Mouse (Mus musculus) limb, embryonic 10.5 days (tissue): ENCODE results near the gene Ttll3. TPM values are rescaled to one million over a fixed set of nuclear protein-coding genes. Genes with fewer than 3 reads are reported as not detected.
A peak's percentile ranks its signal among the peaks of the same experiment; 100 is the strongest.

ENCODE experiments used
- DNase-seq: peaks from one replicate; pipeline ENCODE4 v3.0.0-alpha.2; 2017; ENCODE audit warnings: low spot score
- H3K27ac ChIP-seq: fragments of 300-500 bp; sonication (generic); 2 replicates; pipeline ENCODE4 v1.5.1; 2016; ENCODE audit warnings: mild to moderate bottlenecking
- H3K27me3 ChIP-seq: fragments of 300-500 bp; sonication (generic); 2 replicates; pipeline ENCODE4 v1.6.1; 2016; ENCODE audit warnings: low read depth, mild to moderate bottlenecking; ENCODE audit not compliant: poor library complexity, severe bottlenecking
- H3K36me3 ChIP-seq: fragments of 300-500 bp; sonication (generic); 2 replicates; pipeline ENCODE4 v1.6.1; 2016; ENCODE audit warnings: mild to moderate bottlenecking, moderate library complexity
- H3K4me1 ChIP-seq: fragments of 300-500 bp; sonication (generic); 2 replicates; pipeline ENCODE4 v1.6.1; 2016
- H3K4me3 ChIP-seq: fragments of 300-500 bp; sonication (generic); 2 replicates; pipeline ENCODE4 v1.5.1; 2016; ENCODE audit warnings: mild to moderate bottlenecking, moderate library complexity
- H3K9me3 ChIP-seq: fragments of 300-500 bp; sonication (generic); replicated peaks from 2 replicates; pipeline ENCODE4 v1.6.1; 2016; ENCODE audit warnings: mild to moderate bottlenecking
- WGBS: fragments of 180-500 bp; shearing (Covaris S2); methylation state at CpG from one replicate; pipeline ENCODE4 v1.1.7; 2016; 5-methylcytosine and 5-hydroxymethylcytosine counted together
- polyA plus RNA-seq: library from polyadenylated mRNA; unstranded; fragments of >200 nt; fragmentation: Nextera tagmentation; extraction: Ambion mirVana; gene quantifications from 2 replicates; pipeline ENCODE4 v1.2.1, GENCODE M21; 2016

Gene Ttll3
- polyA plus RNA-seq, 1 experiment from 2014 or later, result 4.1 TPM

DNA sequence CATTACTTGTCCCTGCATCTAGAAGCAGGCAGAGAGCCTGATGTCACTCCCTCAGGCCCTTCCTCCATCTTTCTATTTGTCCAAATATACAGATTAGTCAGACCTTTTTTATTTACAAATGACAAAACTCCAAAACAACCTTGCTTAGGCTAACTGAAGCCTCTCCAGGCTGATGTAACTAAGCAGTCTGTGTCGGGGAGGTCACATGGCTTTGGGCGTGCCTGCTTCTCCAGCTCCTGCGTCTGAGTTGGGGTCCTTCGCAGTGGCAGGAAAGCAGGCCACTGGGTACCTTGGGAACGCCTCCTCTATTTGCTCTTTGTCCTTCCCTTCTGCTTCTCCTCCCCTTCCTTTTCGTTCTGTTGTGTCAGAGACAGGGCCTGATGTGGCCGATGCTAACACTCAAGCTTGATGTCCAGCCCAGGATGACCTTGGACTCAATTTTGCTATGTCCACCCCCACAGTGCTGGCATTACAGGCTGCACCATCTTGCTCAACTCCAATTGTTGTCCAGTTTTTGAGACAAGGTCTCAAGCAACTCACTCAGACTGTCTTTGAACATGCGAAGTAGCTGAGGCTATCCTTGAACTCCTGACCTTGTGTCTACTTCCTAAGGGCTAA, 24.4 kb upstream of the Ttll3 start:
- H3K36me3 ChIP-seq, result peaks cover 27% of the 10 kb centered on the region
- no peaks in the 10 kb centered on the region for H3K4me1 ChIP-seq
- 69% methylated on average over 8 of the region's 8 CpGs for WGBS
- no peak overlapping the region for H3K4me3 ChIP-seq
- H3K27me3 ChIP-seq, result no peaks in the 10 kb centered on the region
- H3K9me3 ChIP-seq, result no peaks in the 10 kb centered on the region
- no peak for DNase-seq
- H3K27ac ChIP-seq, result no peak overlapping the region

DNA sequence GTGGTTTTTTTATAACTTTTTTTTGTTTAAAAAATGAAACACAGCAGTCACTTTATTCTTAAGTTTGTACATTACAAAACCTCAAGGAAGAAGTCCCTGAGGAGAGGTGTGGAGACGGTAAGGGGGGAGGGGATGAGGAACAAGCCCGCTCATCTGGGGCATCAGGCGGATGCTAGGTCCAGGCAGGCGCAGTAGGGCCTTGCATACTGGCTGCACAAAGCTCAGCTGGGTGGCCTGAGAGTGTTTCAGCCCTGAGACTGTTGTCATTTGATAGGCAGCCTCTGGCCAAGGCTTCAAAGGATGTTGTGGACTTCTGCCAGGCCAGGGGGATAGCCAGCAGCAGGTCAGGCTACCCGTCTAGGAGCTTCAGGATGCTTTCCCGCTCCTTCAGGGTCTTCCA, 22.4 kb upstream of the Ttll3 start:
- no peak for DNase-seq
- no peaks in the 10 kb centered on the region for H3K4me1 ChIP-seq
- WGBS, result 86% methylated on average over 6 of the region's 6 CpGs
- no peaks in the 10 kb centered on the region for H3K27me3 ChIP-seq
- H3K36me3 ChIP-seq, result peaks cover 47% of the 10 kb centered on the region
- H3K4me3 ChIP-seq, result no peak overlapping the region
- no peaks in the 10 kb centered on the region for H3K9me3 ChIP-seq
- no peak overlapping the region for H3K27ac ChIP-seq

DNA sequence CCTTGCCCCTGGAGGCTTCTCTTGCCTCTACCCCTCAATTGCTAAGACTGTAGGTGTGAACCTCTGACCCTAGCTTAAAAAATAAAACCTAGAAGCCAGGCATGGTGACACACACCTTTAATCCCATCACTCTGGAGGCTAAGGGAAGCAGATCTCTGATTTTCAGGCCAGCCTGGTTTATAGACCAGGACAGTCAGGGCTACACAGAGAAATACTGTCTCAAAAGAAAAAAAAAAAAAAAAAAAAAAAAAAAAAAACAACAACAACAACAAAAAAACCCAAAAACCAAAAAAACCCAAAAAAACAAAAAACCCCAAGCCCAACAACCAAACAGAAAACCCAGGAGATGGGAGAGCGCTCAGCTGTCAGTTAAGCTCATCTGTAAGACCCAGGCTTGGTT, 21.5 kb upstream of the Ttll3 start:
- H3K36me3 ChIP-seq, result peaks cover 56% of the 10 kb centered on the region

DNA sequence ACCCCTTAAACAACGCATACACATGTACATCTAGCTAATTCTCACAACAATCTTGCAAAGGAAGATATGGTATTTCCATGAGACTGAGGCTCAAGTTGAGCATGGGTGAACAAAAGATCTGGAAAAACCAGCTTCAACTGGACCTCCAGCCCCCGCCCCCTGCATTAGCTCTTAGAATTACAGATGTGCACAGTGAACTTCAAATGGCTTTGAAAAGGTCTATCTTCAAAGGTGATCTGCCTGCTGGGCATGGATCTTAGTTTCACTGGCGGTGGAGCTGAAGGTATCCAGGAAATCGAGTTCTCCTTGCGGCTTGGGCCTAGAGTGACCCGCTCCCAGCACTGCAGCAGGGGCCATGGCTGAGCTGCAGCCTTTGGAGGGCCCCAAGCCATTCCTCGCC, 20.9 kb upstream of the Ttll3 start:
- WGBS, result 91% methylated on average over 7 of the region's 7 CpGs
- H3K36me3 ChIP-seq, result peaks cover 62% of the 10 kb centered on the region
- H3K27ac ChIP-seq, result no peak overlapping the region

More for the DNA sequence above, 21.5 kb upstream of the Ttll3 start:
- Histone ChIP-seq H3K27ac (no peak overlapping the region), H3K9me3 (no peaks in the 10 kb centered on the region), H3K27me3 (no peaks in the 10 kb centered on the region), H3K4me3 (no peak overlapping the region), H3K4me1 (no peaks in the 10 kb centered on the region)
- no peak for DNase-seq
- 100% methylated on average over 1 of the region's 1 CpGs for WGBS

DNA sequence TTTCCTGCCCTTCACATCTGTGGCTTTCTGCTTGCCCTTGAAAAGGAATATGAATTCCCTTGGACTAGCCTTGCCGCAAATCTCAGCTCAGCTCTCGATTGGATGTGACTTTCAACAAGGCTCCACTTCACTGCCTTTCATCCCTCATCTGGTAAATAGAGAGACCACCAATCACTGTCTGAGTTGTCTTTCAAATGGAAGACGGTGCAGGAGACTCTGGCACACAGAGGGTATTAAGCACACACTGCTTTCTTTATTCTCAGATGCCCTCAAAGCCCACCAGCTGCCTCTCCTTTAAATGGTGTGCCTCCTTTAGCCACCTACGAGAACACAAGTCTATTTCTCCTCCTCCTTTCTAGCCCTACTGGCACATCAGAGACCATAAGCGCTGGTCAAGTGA, 20.5 kb upstream of the Ttll3 start:
- no peak for DNase-seq
- WGBS, result 90% methylated on average over 5 of the region's 5 CpGs
- no peak overlapping the region for H3K27ac ChIP-seq
- peaks cover 66% of the 10 kb centered on the region for H3K36me3 ChIP-seq
- H3K27me3 ChIP-seq, result no peaks in the 10 kb centered on the region
- H3K4me3 ChIP-seq, result no peak overlapping the region
- H3K4me1 ChIP-seq, result no peaks in the 10 kb centered on the region
- no peaks in the 10 kb centered on the region for H3K9me3 ChIP-seq

More for the DNA sequence above, 20.9 kb upstream of the Ttll3 start:
- H3K9me3 ChIP-seq, result no peaks in the 10 kb centered on the region
- no peaks in the 10 kb centered on the region for H3K4me1 ChIP-seq
- no peaks in the 10 kb centered on the region for H3K27me3 ChIP-seq
- H3K4me3 ChIP-seq, result no peak overlapping the region
- no peak for DNase-seq

DNA sequence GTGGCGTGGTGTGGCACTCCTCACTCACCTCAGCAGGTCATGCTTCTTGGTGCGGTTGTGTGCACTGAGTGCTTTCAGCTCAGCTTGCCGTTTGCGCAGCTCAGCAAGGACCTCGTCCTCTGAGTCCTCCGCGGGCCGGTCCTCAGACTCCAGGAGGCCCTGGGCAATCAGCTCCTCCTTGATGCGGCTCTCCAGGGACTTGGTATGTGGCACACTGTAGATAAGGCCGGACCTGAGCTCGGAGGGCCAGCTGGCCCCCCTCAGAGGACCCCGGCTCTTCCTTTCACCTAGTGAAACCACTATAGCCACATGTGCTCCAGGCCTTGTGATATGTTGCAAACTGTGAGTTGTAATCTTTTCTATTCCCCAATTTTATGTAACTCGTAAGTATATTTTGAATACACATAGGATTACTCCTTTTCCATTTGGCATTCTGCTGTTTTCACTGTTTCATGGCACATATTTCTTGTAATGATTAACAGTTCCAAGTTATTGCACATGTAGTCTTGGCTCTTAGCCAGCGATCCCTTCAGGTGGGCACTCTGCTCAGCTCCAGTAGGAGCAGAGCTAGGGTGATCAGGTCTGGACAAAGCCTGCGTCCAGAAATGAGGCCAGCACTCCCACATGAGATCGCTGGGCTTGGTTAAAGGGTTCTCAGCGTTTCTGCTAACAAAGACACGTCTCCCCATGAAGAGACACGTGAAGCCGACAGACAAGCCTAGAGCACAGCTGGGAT, 18.7 kb upstream of the Ttll3 start:
- Histone ChIP-seq H3K36me3 (peaks cover 84% of the 10 kb centered on the region), H3K27ac (no peak overlapping the region), H3K4me3 (no peak overlapping the region), H3K9me3 (no peaks in the 10 kb centered on the region), H3K27me3 (no peaks in the 10 kb centered on the region), H3K4me1 (no peaks in the 10 kb centered on the region)
- DNase-seq, result no peak
- 95% methylated on average over 20 of the region's 20 CpGs for WGBS

DNA sequence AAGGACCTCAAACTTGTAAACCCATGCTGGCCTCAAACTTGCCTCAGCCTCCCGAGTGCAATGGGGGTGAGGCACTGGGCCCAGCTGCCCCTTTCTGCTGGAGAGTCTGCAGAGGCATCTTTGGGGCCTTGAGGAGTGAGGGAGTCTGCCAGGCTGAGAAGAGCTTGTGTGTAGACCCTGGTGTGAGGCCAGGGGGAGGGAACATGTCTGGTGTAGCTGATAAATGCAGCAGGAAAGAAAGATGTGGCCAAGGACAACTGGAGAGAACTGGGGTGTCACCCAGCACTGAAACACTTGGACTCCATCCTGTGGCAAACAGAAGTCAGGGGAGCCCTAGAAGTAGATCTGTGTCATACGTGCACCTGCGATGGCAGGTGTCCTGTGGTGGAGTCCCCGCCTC, 15.6 kb upstream of the Ttll3 start:
- H3K36me3 ChIP-seq, result peaks cover 75% of the 10 kb centered on the region
- H3K4me1 ChIP-seq, result peaks cover 9% of the 10 kb centered on the region
- DNase-seq, result no peak
- no peaks in the 10 kb centered on the region for H3K27me3 ChIP-seq
- H3K9me3 ChIP-seq, result no peaks in the 10 kb centered on the region
- 92% methylated on average over 4 of the region's 4 CpGs for WGBS
- no peak overlapping the region for H3K4me3 ChIP-seq
- H3K27ac ChIP-seq, result no peak overlapping the region

DNA sequence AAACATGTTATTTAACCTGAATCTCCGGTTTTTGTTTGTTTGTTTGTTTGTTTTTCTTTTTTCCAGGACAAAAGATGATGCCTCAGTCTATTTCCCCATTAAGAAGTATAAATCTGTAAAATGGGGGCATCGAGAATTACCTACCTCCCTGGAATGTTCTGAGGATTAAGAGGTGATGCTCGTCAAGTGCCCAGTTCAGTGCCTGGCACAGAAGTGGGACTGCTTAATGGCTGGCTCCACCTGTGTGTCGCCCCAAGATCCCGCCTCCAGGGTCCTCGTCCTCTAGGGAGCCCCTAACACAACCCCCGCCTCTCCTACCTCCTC, 11.9 kb upstream of the Ttll3 start:
- Histone ChIP-seq H3K27ac (peak overlapping the region; percentile 100), H3K4me1 (peaks cover 19% of the 10 kb centered on the region), H3K36me3 (peaks cover 62% of the 10 kb centered on the region), H3K4me3 (peak overlapping the region; percentile 89), H3K27me3 (no peaks in the 10 kb centered on the region), H3K9me3 (no peaks in the 10 kb centered on the region)
- 11% methylated on average over 7 of the region's 7 CpGs for WGBS
- no peak for DNase-seq

DNA sequence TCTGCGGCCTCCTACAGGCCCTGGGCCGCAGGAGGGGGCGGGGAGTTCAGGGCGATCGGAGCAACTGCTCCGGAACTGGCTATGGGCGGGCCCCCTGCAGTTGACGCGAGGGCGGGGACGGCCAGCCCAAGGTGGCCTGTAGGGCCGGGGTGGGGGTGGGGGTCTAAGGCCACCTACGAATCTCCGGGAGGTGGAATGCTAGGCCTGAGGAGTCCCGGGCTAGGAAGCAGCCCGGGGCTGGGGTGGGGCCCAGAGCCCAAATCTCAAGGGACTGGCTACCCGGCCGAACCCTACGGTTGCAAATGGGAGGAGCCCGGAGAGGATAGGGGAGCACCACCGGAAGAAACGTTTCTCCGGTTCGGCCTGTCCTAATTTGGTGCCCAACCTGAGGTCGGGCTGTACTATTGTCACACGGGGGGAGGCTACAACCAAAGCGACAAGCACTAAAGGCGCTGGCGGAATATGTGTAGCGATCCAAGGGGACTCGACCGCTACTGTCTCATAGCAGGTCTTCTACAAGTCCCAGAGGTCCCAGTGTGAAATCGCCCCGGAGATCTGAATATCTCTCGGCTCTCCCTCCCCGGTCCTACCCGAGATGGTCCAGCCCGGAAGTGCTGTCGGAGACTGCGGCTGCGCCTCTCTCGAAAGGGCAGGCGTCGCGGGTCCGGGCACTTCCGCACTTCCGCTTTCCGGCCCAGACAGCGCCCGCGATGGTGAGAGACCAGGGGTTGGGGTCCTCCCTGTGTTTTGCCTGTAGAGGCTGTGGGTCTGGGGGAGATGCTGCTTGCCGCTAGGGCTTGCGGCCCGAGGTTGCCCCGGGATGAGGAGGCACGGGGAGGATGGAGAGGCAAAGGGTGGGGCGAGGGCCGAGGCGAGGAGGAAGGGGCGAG, 11.3 kb upstream of the Ttll3 start, which contains the start of the genes Tada3 and Arpc4:
TSS of gene Tada3 (minus strand) at position 388 of the 890 bp plus-strand sequence.
TSS of gene Arpc4 (plus strand) at position 620 of the 890 bp plus-strand sequence.
- Histone ChIP-seq H3K36me3 (peaks cover 62% of the 10 kb centered on the region), H3K4me3 (peak within 1 kb of the TSS; percentile 89), H3K27me3 (no peaks in the 10 kb centered on the region), H3K4me1 (peaks cover 19% of the 10 kb centered on the region), H3K27ac (peak within 1 kb of the TSS; percentile 100), H3K9me3 (no peaks in the 10 kb centered on the region)
- peak; percentile 95 for DNase-seq
- under 1% methylated on average over 60 of the region's 61 CpGs for WGBS

DNA sequence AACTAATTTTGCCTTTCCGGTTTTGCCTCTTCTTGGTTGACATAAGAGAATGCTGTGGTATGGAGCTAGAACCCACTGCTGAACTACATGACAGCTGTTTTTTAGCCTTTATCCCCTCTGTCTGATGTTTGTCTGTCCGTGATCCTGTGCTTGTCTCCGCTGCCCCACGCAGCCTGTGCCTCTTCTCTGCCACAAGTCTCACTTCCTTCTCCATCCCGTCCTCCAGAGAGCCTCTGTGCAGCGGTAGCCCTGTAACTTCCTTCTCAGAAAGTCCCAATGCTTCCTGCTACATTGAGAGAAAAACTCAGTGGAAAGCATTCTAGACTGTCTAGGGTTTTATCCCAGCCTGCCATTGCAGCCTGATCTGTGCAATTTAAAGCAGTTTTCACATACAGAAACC, 9.8 kb upstream of the Ttll3 start:
- Histone ChIP-seq H3K4me3 (peak overlapping the region; percentile 89), H3K27me3 (no peaks in the 10 kb centered on the region), H3K9me3 (no peaks in the 10 kb centered on the region), H3K4me1 (peaks cover 19% of the 10 kb centered on the region), H3K27ac (no peak overlapping the region), H3K36me3 (peaks cover 62% of the 10 kb centered on the region)
- WGBS, result 87% methylated on average over 6 of the region's 6 CpGs
- no peak for DNase-seq

DNA sequence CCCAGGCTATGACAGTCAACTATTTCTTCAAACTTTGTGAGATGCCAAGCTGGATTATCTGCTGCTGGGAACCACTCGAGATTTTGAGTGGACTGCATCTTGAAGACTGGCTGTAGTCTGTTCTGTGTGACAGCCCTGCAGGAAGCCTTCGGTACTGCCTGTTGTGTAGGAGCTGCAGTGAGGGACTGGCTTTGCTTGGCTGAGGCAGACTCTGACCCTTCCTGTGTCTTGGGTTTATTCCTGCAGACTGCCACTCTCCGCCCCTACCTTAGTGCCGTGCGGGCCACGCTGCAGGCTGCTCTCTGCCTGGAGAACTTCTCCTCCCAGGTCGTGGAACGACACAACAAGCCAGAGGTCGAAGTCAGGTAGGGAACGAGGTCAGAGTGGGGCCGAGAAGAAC, 8.6 kb upstream of the Ttll3 start:
- Histone ChIP-seq H3K9me3 (no peaks in the 10 kb centered on the region), H3K4me1 (peaks cover 19% of the 10 kb centered on the region), H3K27me3 (no peaks in the 10 kb centered on the region), H3K36me3 (peaks cover 62% of the 10 kb centered on the region), H3K27ac (no peak overlapping the region), H3K4me3 (no peak overlapping the region)
- 93% methylated on average over 11 of the region's 11 CpGs for WGBS
- no peak for DNase-seq

DNA sequence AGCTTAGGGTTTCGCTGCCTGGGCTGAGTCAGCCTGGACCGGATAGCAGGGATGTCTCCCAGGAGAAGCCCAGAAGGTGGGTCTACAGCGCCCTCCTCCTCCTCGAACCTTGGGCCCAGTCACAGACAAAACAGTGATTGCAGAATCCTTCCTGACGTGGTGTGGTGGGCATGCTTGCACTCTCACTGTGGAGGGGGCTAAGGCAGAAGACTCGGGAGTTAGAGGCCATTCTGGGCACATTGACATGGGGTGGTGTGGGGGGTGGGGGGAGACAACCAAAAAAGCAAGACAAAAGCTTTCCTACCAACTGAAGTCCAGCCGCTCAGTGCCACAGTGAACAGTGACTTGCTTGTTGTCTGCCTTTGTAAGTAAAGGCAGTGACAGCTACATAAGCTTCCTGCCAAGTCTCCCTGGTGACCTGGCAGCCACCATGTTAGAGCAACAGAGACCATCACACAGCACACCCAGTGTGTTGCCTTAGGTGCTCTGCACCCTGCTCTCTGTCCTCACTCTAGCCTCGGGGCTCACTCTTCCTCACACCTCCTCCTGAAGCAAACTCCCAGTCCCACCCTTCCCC, 4.6 kb upstream of the Ttll3 start:
- H3K27me3 ChIP-seq, result no peaks in the 10 kb centered on the region
- no peak overlapping the region for H3K27ac ChIP-seq
- peaks cover under 1% of the 10 kb centered on the region for H3K4me1 ChIP-seq
- H3K36me3 ChIP-seq, result peaks cover 96% of the 10 kb centered on the region
- no peak overlapping the region for H3K4me3 ChIP-seq
- no peak for DNase-seq
- H3K9me3 ChIP-seq, result no peaks in the 10 kb centered on the region
- 92% methylated on average over 8 of the region's 8 CpGs for WGBS
